In genomic region chr13:112425181-112425654, GRCm38 (mm10) we compare ENCODE assay signal across 13 mouse cellular contexts. TPM values are rescaled to one million over a fixed set of nuclear protein-coding genes. Genes with fewer than 3 reads are reported as not detected.
DNase-seq lines count a peak whose midpoint lies in the region; ATAC-seq and TF ChIP-seq lines count a peak whose summit lies in the region.
"Had no signal": no experiment of that assay in that cellular context is flagged by ENCODE, and none has a peak within 500 bp of the region (broad histone marks: within the 10 kb centered on the region; RNA-seq: fewer than 3 reads in every experiment).

No protein-coding gene starts in this region.

- 18% methylated on average over 8 of the region's 8 CpGs for WGBS in heart, embryonic 12.5 days
- WGBS in olfactory bulb, adult 2 months: 58% methylated on average over 8 of the region's 8 CpGs
- 75% methylated on average over 8 of the region's 8 CpGs for WGBS in kidney, embryonic 14.5 days
- WGBS in liver, postnatal 0 days (ENCODE audit: insufficient replicate concordance): 62% methylated on average over 8 of the region's 8 CpGs

- H3K9ac ChIP-seq in heart, embryonic 12.5 days: no peak overlapping the region; the same call in 1 of the 2 replicates
- H3K9ac ChIP-seq in kidney, embryonic 14.5 days (ENCODE audit: low read depth, low read length): no peak overlapping the region
- H3K9ac ChIP-seq in liver, postnatal 0 days (replicated peaks): no peak overlapping the region
- H3K9ac ChIP-seq: forebrain, embryonic 13.5 days had no signal

- H3K27ac ChIP-seq in heart, embryonic 12.5 days (ENCODE audit: poor library complexity, severe bottlenecking): peak overlapping the region; percentile 96
- peak overlapping the region; percentile 21; the same call in 1 of the 2 replicates for H3K27ac ChIP-seq in olfactory bulb, adult 2 months (ENCODE audit: insufficient read depth, low read depth, low read length)
- H3K27ac ChIP-seq in kidney, embryonic 14.5 days (ENCODE audit: low read depth, low read length): no peak overlapping the region
- no peak overlapping the region for H3K27ac ChIP-seq in left cerebral cortex, adult 2 months
- H3K27ac ChIP-seq in liver, postnatal 0 days (ENCODE audit: low read depth): no peak overlapping the region
- H3K27ac ChIP-seq: forebrain, embryonic 13.5 days had no signal

- peak; percentile 40 for DNase-seq in NIH3T3 (ENCODE audit: low read depth)
- no peak for DNase-seq in left cerebral cortex, adult 2 months (ENCODE audit: extremely low spot score in 1 of 2, low spot score in 2 of 2)
- DNase-seq in liver, postnatal 0 days: no peak
- DNase-seq: cerebellum, adult 8-10 months; kidney, adult 9 months; liver had no signal

- H3K27me3 ChIP-seq in megakaryocyte, embryonic 14.5 days (replicated peaks): no peaks in the 10 kb centered on the region
- H3K27me3 ChIP-seq in heart, embryonic 12.5 days (replicated peaks): no peaks in the 10 kb centered on the region
- no peaks in the 10 kb centered on the region for H3K27me3 ChIP-seq in kidney, embryonic 14.5 days (ENCODE audit: control insufficient read depth, insufficient read depth, low read length)
- H3K27me3 ChIP-seq in liver, postnatal 0 days (ENCODE audit: insufficient read depth, low read length): no peaks in the 10 kb centered on the region
- H3K27me3 ChIP-seq: forebrain, embryonic 13.5 days had no signal

- no peaks in the 10 kb centered on the region for H3K9me3 ChIP-seq in megakaryocyte, embryonic 14.5 days
- H3K9me3 ChIP-seq in heart, embryonic 12.5 days (replicated peaks): 0 out of 2 replicates have a peak, but pooled peaks cover 3% of the 10 kb centered on the region
- H3K9me3 ChIP-seq in kidney, embryonic 14.5 days (ENCODE audit: control insufficient read depth, low read length): no peaks in the 10 kb centered on the region
- H3K9me3 ChIP-seq in liver, postnatal 0 days (ENCODE audit: low read length): no peaks in the 10 kb centered on the region
- H3K9me3 ChIP-seq: forebrain, embryonic 13.5 days had no signal

- peaks cover 61% of the 10 kb centered on the region for H3K4me1 ChIP-seq in megakaryocyte, embryonic 14.5 days
- peaks cover 34% of the 10 kb centered on the region for H3K4me1 ChIP-seq in heart, embryonic 12.5 days (replicated peaks)
- peaks cover 6% of the 10 kb centered on the region; the same call in 1 of the 2 replicates for H3K4me1 ChIP-seq in olfactory bulb, adult 2 months (ENCODE audit: control insufficient read depth, insufficient read depth, low read length)
- no peaks in the 10 kb centered on the region for H3K4me1 ChIP-seq in kidney, embryonic 14.5 days (ENCODE audit: control insufficient read depth, insufficient read depth, low read length)
- peaks cover 10% of the 10 kb centered on the region; the same call in 1 of the 2 replicates for H3K4me1 ChIP-seq in liver, postnatal 0 days (ENCODE audit: insufficient read depth)
- H3K4me1 ChIP-seq: forebrain, embryonic 13.5 days had no signal

- H3K36me3 ChIP-seq in megakaryocyte, embryonic 14.5 days (replicated peaks; ENCODE audit: low read length): no peaks in the 10 kb centered on the region
- H3K36me3 ChIP-seq in heart, embryonic 12.5 days: no peaks in the 10 kb centered on the region
- H3K36me3 ChIP-seq in kidney, embryonic 14.5 days (ENCODE audit: control insufficient read depth, insufficient read depth, low read length): no peaks in the 10 kb centered on the region
- H3K36me3 ChIP-seq in liver, postnatal 0 days (replicated peaks; ENCODE audit: insufficient read depth, low read length): no peaks in the 10 kb centered on the region

- peak overlapping the region; percentile 62 for H3K4me3 ChIP-seq in megakaryocyte, embryonic 14.5 days (replicated peaks)
- H3K4me3 ChIP-seq in heart, embryonic 12.5 days: no peak overlapping the region
- no peak overlapping the region for H3K4me3 ChIP-seq in olfactory bulb, adult 2 months (ENCODE audit: insufficient read depth, low read depth, low read length)
- no peak overlapping the region for H3K4me3 ChIP-seq in kidney, embryonic 14.5 days (ENCODE audit: low read length)
- H3K4me3 ChIP-seq in left cerebral cortex, adult 2 months: no peak overlapping the region
- no peak overlapping the region for H3K4me3 ChIP-seq in liver, postnatal 0 days (ENCODE audit: low read depth, low read length)
- H3K4me3 ChIP-seq: forebrain, embryonic 13.5 days had no signal

- no peak for TF ChIP-seq POLR2A in olfactory bulb, adult 2 months (IDR thresholded peaks at IDR 0.05; ENCODE audit: insufficient read depth, low read depth, low read length)

- TF ChIP-seq EP300 in liver, postnatal 0 days (IDR thresholded peaks at IDR 0.05; ENCODE audit: low read depth): no peak

- ATAC-seq in megakaryocyte, adult 5-6 weeks (ENCODE audit: poor library complexity, severe bottlenecking): no peak
- ATAC-seq in heart, embryonic 12.5 days (ENCODE audit: insufficient number of reproducible peaks, low FRiP score): peak; percentile 84
- ATAC-seq in kidney, embryonic 14.5 days (ENCODE audit: low FRiP score, low TSS enrichment): no peak
- ATAC-seq in liver, postnatal 0 days: no peak
- ATAC-seq: forebrain, embryonic 13.5 days; lung, postnatal 0 days had no signal

- H3K4me2 ChIP-seq in heart, embryonic 12.5 days: peak overlapping the region; percentile 40
- H3K4me2 ChIP-seq in kidney, embryonic 14.5 days (replicated peaks; ENCODE audit: low read depth, low read length): no peak overlapping the region
- H3K4me2 ChIP-seq in liver, postnatal 0 days (ENCODE audit: low read depth, low read length): no peak overlapping the region
- H3K4me2 ChIP-seq: forebrain, embryonic 13.5 days had no signal

- intact Hi-C loops in left cerebral cortex, adult 2 months (cut with DNase I): no loop called here

- TF ChIP-seq CTCF in olfactory bulb, adult 2 months (IDR thresholded peaks at IDR 0.05; ENCODE audit: insufficient read depth, low read depth, low read length): no peak
- TF ChIP-seq CTCF in left cerebral cortex, adult 2 months (IDR thresholded peaks at IDR 0.05): no peak
- no peak for TF ChIP-seq CTCF in liver, postnatal 0 days (IDR thresholded peaks at IDR 0.05; ENCODE audit: low read depth)

RNA-seq across cellular contexts. Expression of gene Il6st, which starts 38.7 kb away (rescaled TPM):
- polyA plus RNA-seq in megakaryocyte, embryonic 14.5 days (2012; ENCODE audit: insufficient read depth, low replicate concordance): 0.86 and 2.2 TPM in 2 replicates
- total RNA-seq in megakaryocyte, adult 5-6 weeks (2015): 77.4 and 84.3 TPM in 2 replicates
- 94.6 and 108 TPM in 2 replicates for total RNA-seq in megakaryocyte, adult 5-6 weeks (2017)
- polyA plus RNA-seq in heart, embryonic 12.5 days (2016; fragmentation: Nextera tagmentation; extraction: Ambion mirVana): 79.3 and 84.2 TPM in 2 replicates
- polyA plus RNA-seq in olfactory bulb, adult 2 months (2012; ENCODE audit: insufficient read depth, insufficient read length, low replicate concordance, missing spikeins): 95.1 TPM in 1 of 2 replicates, not detected in the other
- polyA plus RNA-seq in kidney, embryonic 14.5 days (2014; fragmentation: Nextera tagmentation; extraction: Ambion mirVana): 12.4 and 31.8 TPM in 2 replicates
- total RNA-seq in left cerebral cortex, adult 2 months (2021): 10 to 100 TPM; 73.3 to 80.1 TPM
- 7.9 and 11.7 TPM in 2 replicates for polyA plus RNA-seq in liver, postnatal 0 days (2015; fragmentation: Nextera tagmentation; extraction: Ambion mirVana)

Comparison
In these comparisons a context has a peak if more than half of its experiments do, and no peak if none do; other contexts are left out.
1. H3K27ac ChIP-seq: peak in heart, embryonic 12.5 days (single experiment) and olfactory bulb, adult 2 months (single experiment); none in kidney, embryonic 14.5 days (single experiment), left cerebral cortex, adult 2 months (single experiment) and liver, postnatal 0 days (single experiment).